Mouse (Mus musculus) hindbrain, postnatal 0 days (tissue): ENCODE data around the gene Efnb1. TPM values are rescaled to one million over a fixed set of nuclear protein-coding genes. Genes with fewer than 3 reads are reported as not detected.

Experiments used
- ATAC-seq: fragments of 200-750 bp; cut with Nextera tagmentation; 2 replicates; pipeline ENCODE4 v1.8.0; 2017; ENCODE audit warnings: mild to moderate bottlenecking, moderate TSS enrichment, moderate library complexity
- DNase-seq: peaks from one replicate; pipeline ENCODE4 v3.0.0-alpha.2; 2015; ENCODE audit warnings: low spot score
- H3K27ac ChIP-seq: fragments of 300-500 bp; sonication (generic); 2 replicates; pipeline ENCODE4 v1.5.1; 2014; ENCODE audit warnings: mild to moderate bottlenecking
- H3K27me3 ChIP-seq: fragments of 300-500 bp; sonication (generic); 2 replicates; pipeline ENCODE4 v1.6.1; 2014; ENCODE audit warnings: low read length, mixed read lengths; ENCODE audit not compliant: insufficient read depth
- H3K36me3 ChIP-seq: fragments of 300-500 bp; sonication (generic); 2 replicates; pipeline ENCODE4 v1.6.1; 2014; ENCODE audit warnings: low read length, mixed read lengths; ENCODE audit not compliant: insufficient read depth
- H3K4me1 ChIP-seq: fragments of 300-500 bp; sonication (generic); 2 replicates; pipeline ENCODE4 v1.6.1; 2014; ENCODE audit warnings: antibody characterized with exemption, low read length, mixed read lengths; ENCODE audit not compliant: insufficient read depth
- H3K4me2 ChIP-seq: fragments of 300-500 bp; sonication (generic); 2 replicates; pipeline ENCODE4 v1.6.1; 2014; ENCODE audit warnings: low read depth, mild to moderate bottlenecking, low read length, moderate library complexity, mixed read lengths
- H3K4me3 ChIP-seq: fragments of 300-500 bp; sonication (generic); 2 replicates; pipeline ENCODE4 v1.5.1; 2014; ENCODE audit warnings: low read length
- H3K9ac ChIP-seq: fragments of 300-500 bp; sonication (generic); replicated peaks from 2 replicates; pipeline ENCODE4 v1.6.1; 2014; ENCODE audit warnings: mild to moderate bottlenecking, low read length, moderate library complexity, mixed read lengths
- H3K9me3 ChIP-seq: fragments of 300-500 bp; sonication (generic); 2 replicates; pipeline ENCODE4 v1.6.1; 2016; ENCODE audit warnings: low read length, mixed read lengths
- CTCF ChIP-seq: IDR thresholded peaks from 2 replicates; pipeline ENCODE4 v1.5.1; 2016; ENCODE audit warnings: antibody characterized with exemption, control low read depth, low read depth
- WGBS: fragments of 180-500 bp; shearing (Covaris S2); extraction: QIAGEN DNeasy Blood & Tissue Kit; methylation state at CpG from one replicate; pipeline ENCODE4 v1.1.7; 2014; 5-methylcytosine and 5-hydroxymethylcytosine counted together
- polyA plus RNA-seq: library from polyadenylated mRNA; unstranded; fragments of >200 nt; fragmentation: Nextera tagmentation; extraction: Ambion mirVana; gene quantifications from 2 replicates; pipeline ENCODE4 v1.2.1, GENCODE M21; 2015
- total RNA-seq: library from RNA; depleted of rRNA; stranded (reverse); fragments of >200 nt; gene quantifications from 2 replicates; pipeline ENCODE4 v1.2.3, GENCODE M21; 2014

Efnb1 gene
- total and polyA plus RNA-seq, 2 experiments from 2014 or later = 15.3 to 30.1 TPM

- no peaks in the 10 kb centered on the region for H3K27me3 ChIP-seq
- ATAC-seq (no peak), DNase-seq (no peak)
- 61% methylated on average over 7 of the region's 7 CpGs for WGBS
- no peak overlapping the region for H3K27ac ChIP-seq
- no peak overlapping the region for H3K4me2 ChIP-seq
- H3K4me1 ChIP-seq = peaks cover 5% of the 10 kb centered on the region
- no peak overlapping the region for H3K9ac ChIP-seq
- no peaks in the 10 kb centered on the region for H3K9me3 ChIP-seq
- H3K4me3 ChIP-seq = no peak overlapping the region
- no peak for TF ChIP-seq CTCF
- H3K36me3 ChIP-seq = no peaks in the 10 kb centered on the region; the same call in 1 of the 2 replicates
Observed at GRCm38 (mm10) chrX:99145561-99145960, 9.6 kb downstream of the Efnb1 start.

GRCm38 (mm10) chrX:99148061-99148905 lies 12.4 kb downstream of the Efnb1 start:
- TF ChIP-seq CTCF = no peak
- peak; percentile 14 for DNase-seq
- 45% methylated on average over 11 of the region's 11 CpGs for WGBS
- H3K36me3 ChIP-seq = no peaks in the 10 kb centered on the region; the same call in 1 of the 2 replicates
- H3K4me1 ChIP-seq = no peaks in the 10 kb centered on the region
- H3K27ac ChIP-seq = no peak overlapping the region
- no peaks in the 10 kb centered on the region for H3K9me3 ChIP-seq
- no peaks in the 10 kb centered on the region for H3K27me3 ChIP-seq
- H3K4me3 ChIP-seq = no peak overlapping the region
- no peak overlapping the region for H3K4me2 ChIP-seq
- ATAC-seq = no peak
- H3K9ac ChIP-seq = no peak overlapping the region

- no peak overlapping the region for H3K4me3 ChIP-seq
- no peak for TF ChIP-seq CTCF
- ATAC-seq (no peak), DNase-seq (no peak)
- no peaks in the 10 kb centered on the region; the same call in 1 of the 2 replicates for H3K36me3 ChIP-seq
- H3K27ac ChIP-seq = no peak overlapping the region
- no peak overlapping the region for H3K9ac ChIP-seq
- no peaks in the 10 kb centered on the region for H3K27me3 ChIP-seq
- H3K4me2 ChIP-seq = no peak overlapping the region
- no peaks in the 10 kb centered on the region for H3K4me1 ChIP-seq
- no peaks in the 10 kb centered on the region for H3K9me3 ChIP-seq
- 67% methylated on average over 7 of the region's 7 CpGs for WGBS
Observed at GRCm38 (mm10) chrX:99149047-99149446, 13.1 kb downstream of the Efnb1 start.

- no peak overlapping the region for H3K27ac ChIP-seq
- no peaks in the 10 kb centered on the region for H3K9me3 ChIP-seq
- no peak overlapping the region for H3K9ac ChIP-seq
- H3K27me3 ChIP-seq = no peaks in the 10 kb centered on the region
- no peaks in the 10 kb centered on the region for H3K4me1 ChIP-seq
- no peak for ATAC-seq
- TF ChIP-seq CTCF = no peak
- H3K36me3 ChIP-seq = no peaks in the 10 kb centered on the region; the same call in 1 of the 2 replicates
- no peak overlapping the region for H3K4me2 ChIP-seq
- 64% methylated on average over 2 of the region's 2 CpGs for WGBS
- no peak overlapping the region for H3K4me3 ChIP-seq
- no peak for DNase-seq
Observed at GRCm38 (mm10) chrX:99149900-99150299, 14.0 kb downstream of the Efnb1 start.

GRCm38 (mm10) chrX:99150712-99151111 lies 14.8 kb downstream of the Efnb1 start:
- Histone ChIP-seq H3K4me1 (no peaks in the 10 kb centered on the region), H3K9ac (no peak overlapping the region), H3K4me3 (no peak overlapping the region), H3K27me3 (no peaks in the 10 kb centered on the region), H3K27ac (no peak overlapping the region), H3K4me2 (no peak overlapping the region), H3K9me3 (no peaks in the 10 kb centered on the region), H3K36me3 (no peaks in the 10 kb centered on the region; the same call in 1 of the 2 replicates)
- WGBS = 53% methylated on average over 3 of the region's 3 CpGs
- ATAC-seq (no peak), DNase-seq (no peak)
- no peak for TF ChIP-seq CTCF

GRCm38 (mm10) chrX:99151434-99151833 lies 15.5 kb downstream of the Efnb1 start:
- no peaks in the 10 kb centered on the region for H3K9me3 ChIP-seq
- WGBS = 64% methylated on average over 4 of the region's 4 CpGs

GRCm38 (mm10) chrX:99152141-99152540 lies 16.2 kb downstream of the Efnb1 start:
- H3K27me3 ChIP-seq = no peaks in the 10 kb centered on the region
- 35% methylated on average over 3 of the region's 3 CpGs for WGBS
- H3K4me1 ChIP-seq = no peaks in the 10 kb centered on the region
- H3K27ac ChIP-seq = no peak overlapping the region
- no peaks in the 10 kb centered on the region for H3K36me3 ChIP-seq
- no peaks in the 10 kb centered on the region for H3K9me3 ChIP-seq
- H3K4me2 ChIP-seq = no peak overlapping the region
- no peak overlapping the region for H3K4me3 ChIP-seq
- DNase-seq (no peak), ATAC-seq (no peak)
- no peak overlapping the region for H3K9ac ChIP-seq
- TF ChIP-seq CTCF = no peak

More at GRCm38 (mm10) chrX:99151434-99151833, 15.5 kb downstream of the Efnb1 start:
- H3K4me3 ChIP-seq = no peak overlapping the region
- H3K27ac ChIP-seq = no peak overlapping the region
- no peaks in the 10 kb centered on the region for H3K4me1 ChIP-seq
- ATAC-seq (no peak), DNase-seq (no peak)
- no peak overlapping the region for H3K4me2 ChIP-seq
- no peaks in the 10 kb centered on the region for H3K36me3 ChIP-seq
- no peaks in the 10 kb centered on the region for H3K27me3 ChIP-seq
- no peak for TF ChIP-seq CTCF
- no peak overlapping the region for H3K9ac ChIP-seq
